Mouse (Mus musculus): ENCODE results near the gene 4930513O06Rik.

Gene 4930513O06Rik

DNA sequence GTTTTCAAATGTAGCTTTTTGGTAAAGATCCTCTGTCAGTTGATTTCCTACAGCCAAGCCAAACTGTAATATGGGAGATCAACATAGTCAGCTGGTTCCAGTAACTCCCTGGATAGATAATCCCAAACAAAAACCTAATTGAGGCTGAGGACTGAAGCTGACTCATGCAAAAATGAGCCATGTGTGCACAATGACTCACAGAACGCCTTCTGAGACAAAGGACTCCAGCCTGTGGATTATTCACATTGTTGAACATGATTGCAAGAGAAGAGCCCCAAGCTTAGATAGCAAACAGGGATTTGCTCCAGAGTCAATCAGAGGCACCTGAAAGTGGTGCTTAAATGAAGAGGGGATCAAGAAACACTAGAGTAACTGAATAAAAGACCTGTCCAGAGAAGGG is 11.2 kb downstream of the 4930513O06Rik start:
- Histone ChIP-seq H3K27me3 (ENCODE audit: insufficient read depth, low read length) (no peaks in the 10 kb centered on the region), H3K9me3 (ENCODE audit: low read length) (no peaks in the 10 kb centered on the region), H3K36me3 (ENCODE audit: insufficient read depth, low read length) (no peaks in the 10 kb centered on the region), H3K4me1 (replicated peaks; ENCODE audit: low read depth, low read length) (no peaks in the 10 kb centered on the region), H3K4me3 (replicated peaks; ENCODE audit: low read length) (no peak overlapping the region)
- no peak for TF ChIP-seq CTCF (conservative IDR thresholded peaks at IDR 0.05; ENCODE audit: low read length)
- no peak for TF ChIP-seq NANOG (IDR thresholded peaks at IDR 0.05; ENCODE audit: borderline replicate concordance, low read length)
- TF ChIP-seq POU5F1 (IDR thresholded peaks at IDR 0.05; ENCODE audit: borderline replicate concordance, low read length): no peak

DNA sequence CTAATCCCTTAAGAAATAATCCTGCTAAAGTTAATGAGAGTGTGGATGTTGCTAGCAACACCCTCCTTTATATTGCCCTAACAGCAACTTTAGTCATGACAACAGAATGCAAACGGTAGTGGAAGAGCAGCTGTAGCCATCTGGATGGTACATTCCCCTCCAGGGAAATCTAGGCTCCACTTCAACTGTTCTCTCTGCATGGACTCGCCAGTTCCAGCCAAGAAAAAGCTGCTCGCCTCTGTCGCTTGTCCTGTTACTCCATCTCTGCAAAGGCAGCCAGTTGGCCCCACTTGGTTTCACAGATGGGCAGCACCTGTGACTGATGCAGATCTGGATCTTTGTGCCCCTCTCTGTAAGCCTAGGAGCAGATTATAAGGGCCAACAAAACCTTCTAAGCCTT is 48.0 kb downstream of the 4930513O06Rik start:
- Histone ChIP-seq H3K4me3 (replicated peaks; ENCODE audit: low read length) (no peak overlapping the region), H3K4me1 (replicated peaks; ENCODE audit: low read depth, low read length) (no peaks in the 10 kb centered on the region), H3K36me3 (ENCODE audit: insufficient read depth, low read length) (no peaks in the 10 kb centered on the region), H3K9me3 (ENCODE audit: low read length) (no peaks in the 10 kb centered on the region), H3K27me3 (ENCODE audit: insufficient read depth, low read length) (no peaks in the 10 kb centered on the region)
- TF ChIP-seq NANOG (IDR thresholded peaks at IDR 0.05; ENCODE audit: borderline replicate concordance, low read length) (no peak), POU5F1 (IDR thresholded peaks at IDR 0.05; ENCODE audit: borderline replicate concordance, low read length) (no peak), CTCF (conservative IDR thresholded peaks at IDR 0.05; ENCODE audit: low read length) (no peak)
